Mouse (Mus musculus) heart, embryonic 14.5 days (tissue): ENCODE results near the gene Gm11627. TPM values are rescaled to one million over a fixed set of nuclear protein-coding genes. Genes with fewer than 3 reads are reported as not detected.
"Not testable (repeated sequence)": the region's sequence is repeated elsewhere in the genome, so short reads cannot be mapped to it uniquely, and the experiment has no call there.

Source experiments
- ATAC-seq: fragments of 200-750 bp; cut with Nextera tagmentation; 2 replicates; pipeline ENCODE4 v1.8.0; 2017; ENCODE audit warnings: low read depth, moderate TSS enrichment; ENCODE audit not compliant: insufficient number of reproducible peaks, insufficient read depth, low FRiP score
- H3K27ac ChIP-seq, 2 experiments: fragments of 200-500 bp in 1 of 2; fragments of 300-500 bp in 1 of 2; sonication (generic) in 1 of 2; replicated peaks in 1 of 2; 2 replicates each; pipeline ENCODE4 v1.5.1; 2012 to 2014; ENCODE audit warnings: low read depth in 2 of 2, low read length in 2 of 2, control low read depth in 1 of 2, mild to moderate bottlenecking in 1 of 2, mixed read lengths in 1 of 2; ENCODE audit not compliant: control insufficient read depth in 1 of 2, insufficient read depth in 1 of 2
- H3K27me3 ChIP-seq: fragments of 300-500 bp; sonication (generic); 2 replicates; pipeline ENCODE4 v1.6.1; 2014; ENCODE audit warnings: mild to moderate bottlenecking, low read length, control low read depth; ENCODE audit not compliant: control insufficient read depth, insufficient read depth
- H3K36me3 ChIP-seq: fragments of 300-500 bp; sonication (generic); 2 replicates; pipeline ENCODE4 v1.6.1; 2014; ENCODE audit warnings: mild to moderate bottlenecking, control low read depth, low read length, mixed read lengths; ENCODE audit not compliant: control insufficient read depth, insufficient read depth
- H3K4me1 ChIP-seq, 2 experiments: fragments of 200-500 bp in 1 of 2; fragments of 300-500 bp in 1 of 2; sonication (generic) in 1 of 2; 2 replicates each; pipeline ENCODE4 v1.6.1; 2012 to 2014; ENCODE audit warnings: low read length in 2 of 2, control low read depth in 1 of 2, mixed read lengths in 1 of 2; ENCODE audit not compliant: control insufficient read depth in 2 of 2, insufficient read depth in 2 of 2
- H3K4me2 ChIP-seq: fragments of 300-500 bp; sonication (generic); 2 replicates; pipeline ENCODE4 v1.6.1; 2014; ENCODE audit warnings: mild to moderate bottlenecking, low read length
- H3K4me3 ChIP-seq, 2 experiments: fragments of 200-500 bp in 1 of 2; fragments of 300-500 bp in 1 of 2; sonication (generic) in 1 of 2; 2 replicates each; pipeline ENCODE4 v1.5.1; 2012 to 2014; ENCODE audit warnings: low read length in 2 of 2, mild to moderate bottlenecking in 2 of 2, control low read depth in 1 of 2, low read depth in 1 of 2, moderate library complexity in 1 of 2; ENCODE audit not compliant: control insufficient read depth in 1 of 2, insufficient read depth in 1 of 2
- H3K9ac ChIP-seq: fragments of 300-500 bp; sonication (generic); 2 replicates; pipeline ENCODE4 v1.6.1; 2014; ENCODE audit warnings: mild to moderate bottlenecking, low read length
- H3K9me3 ChIP-seq: fragments of 300-500 bp; sonication (generic); 2 replicates; pipeline ENCODE4 v1.6.1; 2016; ENCODE audit warnings: low read length, control low read depth; ENCODE audit not compliant: control insufficient read depth
- WGBS: fragments of 180-500 bp; shearing (Covaris S2); extraction: QIAGEN DNeasy Blood & Tissue Kit; methylation state at CpG from one replicate; pipeline ENCODE4 v1.1.7; 2014; 5-methylcytosine and 5-hydroxymethylcytosine counted together
- polyA plus RNA-seq: library from polyadenylated mRNA; unstranded; fragments of >200 nt; fragmentation: Nextera tagmentation; extraction: Ambion mirVana; gene quantifications from 2 replicates; pipeline ENCODE4 v1.2.1, GENCODE M21; 2014

Gene Gm11627
- polyA plus RNA-seq, 1 experiment from 2014 or later, result 13.9 TPM

GRCm38 (mm10) chr11:102567723-102568122, 11.5 kb downstream of the Gm11627 start:
- Histone ChIP-seq H3K27me3 (no peaks in the 10 kb centered on the region), H3K4me1 (peaks cover 2 to 4% of the 10 kb centered on the region in 2 experiments; a peak in 3 of 4 replicates), H3K4me2 (no peak overlapping the region), H3K27ac (no peak overlapping the region), H3K4me3 (no peak overlapping the region), H3K36me3 (no peaks in the 10 kb centered on the region), H3K9ac (no peak overlapping the region), H3K9me3 (no peaks in the 10 kb centered on the region)
- 92% methylated on average over 15 of the region's 15 CpGs for WGBS
- ATAC-seq, result no peak

- H3K27ac ChIP-seq, result no peak overlapping the region
- no peak for ATAC-seq
- no peaks in the 10 kb centered on the region for H3K27me3 ChIP-seq
- peaks cover 2 to 4% of the 10 kb centered on the region in 2 experiments; a peak in 3 of 4 replicates for H3K4me1 ChIP-seq
- H3K9ac ChIP-seq, result no peak overlapping the region
- H3K9me3 ChIP-seq, result no peaks in the 10 kb centered on the region
- H3K4me2 ChIP-seq, result no peak overlapping the region
- WGBS, result 86% methylated on average over 6 of the region's 6 CpGs
- H3K4me3 ChIP-seq, result no peak overlapping the region
- H3K36me3 ChIP-seq, result no peaks in the 10 kb centered on the region
Observed at GRCm38 (mm10) chr11:102567157-102567556, 12.1 kb downstream of the Gm11627 start.

GRCm38 (mm10) chr11:102566290-102566689, 13.0 kb downstream of the Gm11627 start:
- no peak overlapping the region for H3K27ac ChIP-seq
- no peak overlapping the region for H3K4me3 ChIP-seq
- H3K9me3 ChIP-seq, result no peaks in the 10 kb centered on the region
- H3K4me2 ChIP-seq, result no peak overlapping the region
- 89% methylated on average over 1 of the region's 1 CpGs for whole genome bisulfite sequencing
- H3K9ac ChIP-seq, result no peak overlapping the region
- no peak for ATAC-seq
- no peaks in the 10 kb centered on the region for H3K27me3 ChIP-seq
- peaks cover 2 to 4% of the 10 kb centered on the region in 2 experiments; a peak in 3 of 4 replicates for H3K4me1 ChIP-seq
- no peaks in the 10 kb centered on the region for H3K36me3 ChIP-seq

- H3K27ac ChIP-seq, result peak overlapping the region; percentile 64 to 66
- peaks cover 2 to 4% of the 10 kb centered on the region in 2 experiments; a peak in 3 of 4 replicates for H3K4me1 ChIP-seq
- H3K36me3 ChIP-seq, result no peaks in the 10 kb centered on the region
- no peak for ATAC-seq
- H3K4me3 ChIP-seq, result no peak overlapping the region
- no peaks in the 10 kb centered on the region for H3K27me3 ChIP-seq
- H3K9ac ChIP-seq, result peak overlapping the region; percentile 38; the same call in 1 of the 2 replicates
- peak overlapping the region; percentile 45 for H3K4me2 ChIP-seq
- H3K9me3 ChIP-seq, result no peaks in the 10 kb centered on the region
Observed at GRCm38 (mm10) chr11:102565741-102566140, 13.5 kb downstream of the Gm11627 start.

GRCm38 (mm10) chr11:102564952-102565671, 14.1 kb downstream of the Gm11627 start:
- Histone ChIP-seq H3K4me2 (peak overlapping the region; percentile 45), H3K27ac (peak overlapping the region; percentile 64 to 66; a peak in 3 of 4 replicates), H3K9ac (peak overlapping the region; percentile 38; the same call in 1 of the 2 replicates)
- not testable (repeated sequence) for H3K27me3 ChIP-seq, H3K9me3 ChIP-seq, H3K36me3 ChIP-seq, H3K4me1 ChIP-seq, H3K4me3 ChIP-seq, ATAC-seq
- 38% methylated on average over 14 of the region's 14 CpGs for WGBS

- 90% methylated on average over 4 of the region's 5 CpGs for WGBS
- ATAC-seq, result no peak
- H3K4me3 ChIP-seq, result no peak overlapping the region
Observed at GRCm38 (mm10) chr11:102558704-102559103, 20.6 kb downstream of the Gm11627 start.

GRCm38 (mm10) chr11:102557386-102557785, 21.9 kb downstream of the Gm11627 start:
- Histone ChIP-seq H3K9me3 (no peaks in the 10 kb centered on the region), H3K4me1 (peaks cover 2 to 15% of the 10 kb centered on the region in 2 experiments), H3K27me3 (no peaks in the 10 kb centered on the region), H3K9ac (no peak overlapping the region), H3K36me3 (no peaks in the 10 kb centered on the region), H3K4me2 (no peak overlapping the region), H3K27ac (no peak overlapping the region), H3K4me3 (no peak overlapping the region)
- WGBS, result 100% methylated on average over 1 of the region's 1 CpGs
- no peak for ATAC-seq

More at GRCm38 (mm10) chr11:102558704-102559103, 20.6 kb downstream of the Gm11627 start:
- Histone ChIP-seq H3K4me2 (no peak overlapping the region), H3K27ac (no peak overlapping the region), H3K27me3 (no peaks in the 10 kb centered on the region), H3K4me1 (peaks cover 2 to 13% of the 10 kb centered on the region in 2 experiments), H3K36me3 (no peaks in the 10 kb centered on the region), H3K9me3 (no peaks in the 10 kb centered on the region), H3K9ac (no peak overlapping the region)
